Mouse (Mus musculus) cerebellum, adult 11 months (tissue): Measurements from ENCODE around the gene B3gnt2.

Source experiments
- DNase-seq: peaks from one replicate; pipeline ENCODE4 v3.0.0; 2022

Gene B3gnt2

DNA sequence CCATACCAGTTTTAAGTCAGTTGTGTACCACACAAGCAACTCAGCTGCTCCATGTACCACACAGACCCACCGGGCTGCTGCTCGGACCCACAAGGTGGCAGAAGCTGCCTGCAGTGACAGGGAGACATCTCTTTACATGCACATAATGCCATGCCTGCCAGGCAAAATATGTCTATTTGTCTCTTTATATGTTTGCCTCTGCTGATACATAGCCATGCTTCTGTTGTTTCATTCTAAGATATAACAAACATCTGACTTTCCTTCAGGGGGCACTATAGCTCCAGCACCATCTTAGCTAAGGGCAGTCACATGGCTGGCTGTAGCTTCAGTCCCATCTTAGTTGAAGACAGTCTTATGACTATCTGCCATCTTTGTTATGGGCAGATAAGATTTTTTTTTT lies 150.2 kb downstream of the B3gnt2 start:
- DNase-seq = no peak
